Mouse (Mus musculus) neural tube, embryonic 11.5 days (tissue): Measurements from ENCODE around the gene Ubr2. TPM values are rescaled to one million over a fixed set of nuclear protein-coding genes. Genes with fewer than 3 reads are reported as not detected.

ENCODE experiments used
- ATAC-seq: fragments of 200-750 bp; cut with Nextera tagmentation; 2 replicates; pipeline ENCODE4 v1.8.0; 2017; ENCODE audit warnings: moderate number of reproducible peaks, mild to moderate bottlenecking, moderate TSS enrichment, moderate library complexity; ENCODE audit not compliant: insufficient read depth, low FRiP score, low TSS enrichment
- DNase-seq: peaks from one replicate; pipeline ENCODE4 v3.0.0-alpha.2; 2015; ENCODE audit warnings: low spot score
- H3K27ac ChIP-seq: fragments of 300-500 bp; sonication (generic); 2 replicates; pipeline ENCODE4 v1.5.1; 2014; ENCODE audit warnings: low read depth, mild to moderate bottlenecking, low read length
- H3K27me3 ChIP-seq: fragments of 300-500 bp; sonication (generic); 2 replicates; pipeline ENCODE4 v1.6.1; 2014; ENCODE audit warnings: mild to moderate bottlenecking, low read length, mixed read lengths; ENCODE audit not compliant: control insufficient read depth, insufficient read depth
- H3K36me3 ChIP-seq: fragments of 300-500 bp; sonication (generic); 2 replicates; pipeline ENCODE4 v1.6.1; 2014; ENCODE audit warnings: mild to moderate bottlenecking, low read length, moderate library complexity, mixed read lengths; ENCODE audit not compliant: control insufficient read depth, insufficient read depth
- H3K4me1 ChIP-seq: fragments of 300-500 bp; sonication (generic); 2 replicates; pipeline ENCODE4 v1.6.1; 2014; ENCODE audit warnings: low read length, mixed read lengths; ENCODE audit not compliant: control insufficient read depth, insufficient read depth
- H3K4me2 ChIP-seq: fragments of 300-500 bp; sonication (generic); 2 replicates; pipeline ENCODE4 v1.6.1; 2014; ENCODE audit warnings: low read depth, mild to moderate bottlenecking, moderate library complexity
- H3K4me3 ChIP-seq: fragments of 300-500 bp; sonication (generic); 2 replicates; pipeline ENCODE4 v1.5.1; 2014; ENCODE audit warnings: low read depth, low read length
- H3K9ac ChIP-seq: fragments of 300-500 bp; sonication (generic); 2 replicates; pipeline ENCODE4 v1.6.1; 2014; ENCODE audit warnings: mild to moderate bottlenecking, low read length
- H3K9me3 ChIP-seq: fragments of 300-500 bp; sonication (generic); 2 replicates; pipeline ENCODE4 v1.6.1; 2016; ENCODE audit warnings: low read length; ENCODE audit not compliant: control insufficient read depth
- WGBS: fragments of 180-500 bp; shearing (Covaris S2); extraction: QIAGEN DNeasy Blood & Tissue Kit; methylation state at CpG from one replicate; pipeline ENCODE4 v1.1.7; 2014; 5-methylcytosine and 5-hydroxymethylcytosine counted together
- polyA plus RNA-seq: library from polyadenylated mRNA; unstranded; fragments of >200 nt; fragmentation: Nextera tagmentation; extraction: Ambion mirVana; gene quantifications from 2 replicates; pipeline ENCODE4 v1.2.1, GENCODE M21; 2014

The Ubr2 gene
- polyA plus RNA-seq, 1 experiment from 2014 or later, result 20.8 TPM

- no peak overlapping the region for H3K4me3 ChIP-seq
- H3K4me1 ChIP-seq, result no peaks in the 10 kb centered on the region
- no peak overlapping the region for H3K27ac ChIP-seq
- peaks cover 46% of the 10 kb centered on the region for H3K36me3 ChIP-seq
- DNase-seq, result no peak
- no peak for ATAC-seq
- no peaks in the 10 kb centered on the region for H3K9me3 ChIP-seq
- H3K27me3 ChIP-seq, result no peaks in the 10 kb centered on the region
- WGBS, result 83% methylated on average over 3 of the region's 3 CpGs
- H3K9ac ChIP-seq, result no peak overlapping the region
- no peak overlapping the region for H3K4me2 ChIP-seq
Measured at GRCm38 (mm10) chr17:46962153-46962552, 48.2 kb downstream of the Ubr2 start.

GRCm38 (mm10) chr17:46960216-46960615 is 50.1 kb downstream of the Ubr2 start:
- 96% methylated on average over 10 of the region's 10 CpGs for WGBS

DNA sequence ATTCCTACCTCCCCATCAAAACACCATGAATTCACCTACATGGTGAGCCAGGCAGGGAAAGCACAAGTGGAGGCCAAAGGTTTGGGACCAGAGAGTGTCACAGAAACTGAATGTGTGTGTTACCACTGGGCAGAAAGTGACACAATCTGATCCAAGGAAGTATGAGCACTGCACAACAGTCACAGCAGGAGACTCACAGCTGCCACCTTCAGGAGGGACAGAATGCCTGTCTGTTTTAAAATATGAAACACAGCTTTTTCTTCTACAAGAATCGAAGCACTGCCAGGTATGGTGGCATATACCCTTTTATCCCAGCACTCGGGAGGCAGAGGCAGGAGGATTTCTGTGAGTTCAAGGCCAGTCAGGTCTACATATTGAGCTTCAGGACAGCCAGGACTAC is 52.3 kb downstream of the Ubr2 start:
- Histone ChIP-seq H3K36me3 (peaks cover 44% of the 10 kb centered on the region), H3K9ac (no peak overlapping the region), H3K27me3 (no peaks in the 10 kb centered on the region), H3K27ac (no peak overlapping the region), H3K4me1 (no peaks in the 10 kb centered on the region), H3K4me3 (no peak overlapping the region), H3K4me2 (no peak overlapping the region), H3K9me3 (no peaks in the 10 kb centered on the region)
- ATAC-seq (no peak), DNase-seq (no peak)
- WGBS, result 86% methylated on average over 2 of the region's 2 CpGs

More at GRCm38 (mm10) chr17:46960216-46960615, 50.1 kb downstream of the Ubr2 start:
- Histone ChIP-seq H3K9ac (no peak overlapping the region), H3K4me2 (no peak overlapping the region), H3K27me3 (no peaks in the 10 kb centered on the region), H3K27ac (no peak overlapping the region), H3K9me3 (no peaks in the 10 kb centered on the region), H3K4me1 (no peaks in the 10 kb centered on the region), H3K4me3 (no peak overlapping the region), H3K36me3 (peaks cover 43% of the 10 kb centered on the region)
- DNase-seq (no peak), ATAC-seq (no peak)

- no peaks in the 10 kb centered on the region for H3K27me3 ChIP-seq
- H3K9me3 ChIP-seq, result no peaks in the 10 kb centered on the region
- DNase-seq, result no peak
- no peak overlapping the region for H3K9ac ChIP-seq
- H3K4me1 ChIP-seq, result no peaks in the 10 kb centered on the region
- no peak overlapping the region for H3K4me3 ChIP-seq
- no peak for ATAC-seq
- no peak overlapping the region for H3K27ac ChIP-seq
- no peak overlapping the region for H3K4me2 ChIP-seq
- peaks cover 29% of the 10 kb centered on the region for H3K36me3 ChIP-seq
- 97% methylated on average over 9 of the region's 9 CpGs for WGBS
Measured at GRCm38 (mm10) chr17:46946276-46946675, 64.1 kb downstream of the Ubr2 start.

DNA sequence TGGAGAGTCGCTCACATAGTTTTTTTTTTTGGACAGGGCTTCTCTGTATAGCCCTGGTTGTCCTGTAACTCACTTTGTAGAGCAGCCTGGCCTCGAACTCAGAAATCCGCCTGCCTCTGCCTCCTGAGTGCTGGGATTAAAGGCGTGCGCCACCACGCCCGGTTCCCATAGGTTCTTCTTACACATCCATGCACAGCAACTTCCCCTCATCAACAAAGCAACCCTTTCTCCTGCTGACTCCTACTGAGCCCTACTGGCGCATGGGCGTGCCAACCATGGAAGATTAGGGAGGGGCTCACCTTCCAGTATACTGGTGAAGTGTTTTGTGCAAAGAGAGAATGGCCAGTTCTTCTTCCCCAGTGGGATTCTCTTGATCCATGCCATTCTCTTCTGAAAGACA is 67.9 kb downstream of the Ubr2 start:
- Histone ChIP-seq H3K4me3 (no peak overlapping the region), H3K4me2 (no peak overlapping the region), H3K27ac (no peak overlapping the region), H3K4me1 (no peaks in the 10 kb centered on the region), H3K36me3 (peaks cover 32% of the 10 kb centered on the region), H3K9ac (no peak overlapping the region), H3K9me3 (no peaks in the 10 kb centered on the region), H3K27me3 (no peaks in the 10 kb centered on the region)
- 97% methylated on average over 9 of the region's 9 CpGs for WGBS
- ATAC-seq (no peak), DNase-seq (no peak)

- H3K4me2 ChIP-seq, result no peak overlapping the region
- H3K4me3 ChIP-seq, result no peak overlapping the region
- no peak for DNase-seq
- no peaks in the 10 kb centered on the region for H3K4me1 ChIP-seq
- H3K27me3 ChIP-seq, result no peaks in the 10 kb centered on the region
- no peaks in the 10 kb centered on the region for H3K9me3 ChIP-seq
- H3K9ac ChIP-seq, result no peak overlapping the region
- peaks cover 27% of the 10 kb centered on the region for H3K36me3 ChIP-seq
- ATAC-seq, result no peak
- 95% methylated on average over 8 of the region's 8 CpGs for WGBS
- H3K27ac ChIP-seq, result no peak overlapping the region
Measured at GRCm38 (mm10) chr17:46940461-46940860, 69.9 kb downstream of the Ubr2 start.

DNA sequence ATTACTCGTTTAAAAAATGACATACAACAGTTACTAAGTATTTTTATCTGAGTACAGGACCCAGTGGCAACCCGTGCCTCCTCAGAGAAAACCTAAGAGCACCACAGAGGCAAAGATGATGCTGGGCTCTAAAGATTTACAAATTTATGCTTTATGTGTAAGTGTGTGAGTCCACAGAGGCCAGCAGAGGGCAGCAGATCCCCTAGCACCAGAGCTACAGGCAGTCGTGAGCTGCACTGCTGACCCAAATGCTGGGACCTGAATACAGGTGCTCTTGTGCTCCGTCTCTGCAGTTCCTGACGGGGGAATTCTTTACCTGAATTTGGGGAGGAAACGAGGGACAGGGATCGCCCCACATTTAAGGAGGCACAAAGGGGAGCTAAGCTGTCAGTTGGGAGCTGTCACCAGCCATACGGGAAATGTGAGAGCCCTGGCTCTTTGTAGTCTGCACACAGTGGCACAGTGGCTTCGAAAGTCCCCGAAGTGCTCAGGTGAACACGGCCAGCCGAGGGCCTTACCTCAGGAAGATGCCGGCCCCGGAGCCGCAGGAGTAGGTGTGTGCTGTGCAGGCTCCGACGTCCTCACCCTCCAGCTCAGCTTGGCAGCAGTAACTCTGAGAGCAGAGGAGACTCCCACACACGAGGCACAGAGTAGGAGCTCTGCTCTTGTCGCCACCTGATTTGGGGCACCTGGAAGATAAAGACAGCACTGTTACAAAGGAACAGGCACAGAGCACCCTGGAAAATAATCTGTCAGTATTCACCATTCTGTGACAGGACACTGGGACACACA is 76.6 kb downstream of the Ubr2 start:
- no peak overlapping the region for H3K4me2 ChIP-seq
- H3K27me3 ChIP-seq, result no peaks in the 10 kb centered on the region
- H3K9ac ChIP-seq, result no peak overlapping the region
- H3K9me3 ChIP-seq, result no peaks in the 10 kb centered on the region
- peaks cover 22% of the 10 kb centered on the region for H3K36me3 ChIP-seq
- WGBS, result 87% methylated on average over 19 of the region's 19 CpGs
- ATAC-seq, result no peak
- peak; percentile 72 for DNase-seq
- no peak overlapping the region for H3K4me3 ChIP-seq
- H3K4me1 ChIP-seq, result no peaks in the 10 kb centered on the region
- no peak overlapping the region for H3K27ac ChIP-seq

DNA sequence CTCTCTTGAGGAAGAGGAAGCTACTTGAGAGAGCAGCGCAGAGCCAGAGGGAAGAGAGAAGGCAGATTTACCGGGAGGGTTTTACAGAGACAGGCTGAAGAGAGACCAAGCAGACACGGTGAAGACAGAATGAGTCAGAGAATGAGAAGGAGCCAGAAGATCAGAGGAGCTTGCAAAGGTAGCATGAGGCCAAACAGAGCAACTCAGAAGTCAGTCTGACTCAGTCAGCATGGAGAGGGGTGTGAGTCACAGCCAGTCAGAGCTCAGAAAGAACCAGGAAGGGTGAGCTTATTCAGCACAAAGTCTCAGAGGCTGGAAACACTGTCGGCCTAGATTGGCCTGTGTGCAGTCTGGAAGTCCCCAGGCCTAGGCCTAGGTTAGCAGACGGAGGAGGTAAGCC is 77.4 kb downstream of the Ubr2 start:
- H3K4me1 ChIP-seq, result no peaks in the 10 kb centered on the region
- 96% methylated on average over 5 of the region's 5 CpGs for WGBS
- no peak overlapping the region for H3K9ac ChIP-seq
- DNase-seq (no peak), ATAC-seq (no peak)
- no peak overlapping the region for H3K4me3 ChIP-seq
- H3K27ac ChIP-seq, result no peak overlapping the region
- no peaks in the 10 kb centered on the region for H3K27me3 ChIP-seq
- H3K9me3 ChIP-seq, result no peaks in the 10 kb centered on the region
- no peak overlapping the region for H3K4me2 ChIP-seq
- peaks cover 18% of the 10 kb centered on the region for H3K36me3 ChIP-seq

DNA sequence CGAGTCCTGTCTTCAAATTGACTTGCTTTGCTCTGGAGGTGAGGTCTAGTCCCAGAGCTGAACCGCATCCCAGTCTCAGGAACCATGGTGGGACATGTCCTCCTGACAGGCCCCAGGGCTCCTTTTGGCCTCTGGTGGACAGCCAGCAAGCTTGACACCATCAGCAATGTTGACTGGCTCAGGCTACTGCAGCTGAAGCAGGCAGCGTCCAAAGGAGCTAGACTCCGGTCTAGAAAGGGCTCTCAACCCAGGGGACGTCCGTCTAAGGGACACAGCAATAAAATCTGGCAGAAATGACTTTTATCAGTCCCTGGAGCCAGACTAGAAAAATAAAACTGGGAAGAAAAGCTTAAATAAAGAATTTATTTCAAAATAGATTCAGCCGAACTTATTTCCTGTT is 80.5 kb downstream of the Ubr2 start:
- WGBS, result 92% methylated on average over 7 of the region's 7 CpGs
- Histone ChIP-seq H3K4me2 (no peak overlapping the region), H3K27ac (no peak overlapping the region), H3K36me3 (peaks cover 11% of the 10 kb centered on the region), H3K27me3 (no peaks in the 10 kb centered on the region), H3K4me3 (no peak overlapping the region), H3K9ac (no peak overlapping the region), H3K9me3 (no peaks in the 10 kb centered on the region), H3K4me1 (no peaks in the 10 kb centered on the region)
- no peak for ATAC-seq
- no peak for DNase-seq
